Mouse (Mus musculus): ENCODE measurements at regions not wholly inside any gene's neighbourhood (a gene's known extent, or its start where the extent isn't known, plus 50 kb on each side); places are given as distances from the start of the nearest gene placed in this dataset.

DNA sequence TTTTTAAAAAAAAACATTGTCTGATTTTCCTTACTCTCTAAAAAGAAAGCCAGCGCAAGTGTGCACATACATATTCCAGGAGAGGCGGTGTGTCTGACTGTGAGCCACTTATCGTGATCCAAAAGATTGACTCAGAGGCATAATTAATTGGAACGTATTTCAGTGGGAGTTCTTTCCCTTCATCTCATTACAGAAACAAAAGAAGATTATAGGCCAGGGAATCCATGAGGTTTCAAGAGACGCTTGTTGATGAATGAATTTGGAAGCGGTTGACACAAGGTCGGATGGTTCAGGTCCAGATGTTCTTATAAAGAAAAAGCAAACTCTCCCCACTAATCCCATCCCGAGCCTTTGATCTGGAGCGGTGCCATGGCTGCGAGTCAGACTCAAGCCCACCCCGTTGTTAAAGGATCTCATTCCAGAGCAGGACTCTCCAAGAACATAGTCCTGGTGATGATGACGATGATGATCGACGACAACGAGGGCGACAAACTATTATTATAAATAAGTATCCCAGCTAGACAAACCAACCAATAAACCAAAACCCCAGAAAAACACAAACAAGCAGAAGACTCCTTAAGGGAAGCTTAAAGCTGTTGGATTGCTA lies 240.1 kb upstream of the Habp2 start:
- TF ChIP-seq CTCF (IDR thresholded peaks at IDR 0.05; ENCODE audit: low read depth): no peak
- TF ChIP-seq EP300 (optimal IDR thresholded peaks at IDR 0.05): no peak

All from stomach, postnatal 0 days (tissue).